Mouse (Mus musculus): ENCODE measurements around the gene Gpr62. TPM values are rescaled to one million over a fixed set of nuclear protein-coding genes. Genes with fewer than 3 reads are reported as not detected.

The Gpr62 gene
- polyA plus RNA-seq, 1 experiment from 2014 or later: 0.11 TPM

- Histone ChIP-seq H3K27me3 (ENCODE audit: low read depth, poor library complexity, severe bottlenecking) (peaks cover 34% of the 10 kb centered on the region), H3K27ac (replicated peaks) (peak overlapping the region; percentile 9; the same call in 1 of the 2 replicates), H3K4me1 (peaks cover 90% of the 10 kb centered on the region), H3K36me3 (peaks cover 96% of the 10 kb centered on the region), H3K4me3 (peak overlapping the region; percentile 5; the same call in 1 of the 2 replicates), H3K9me3 (replicated peaks) (no peaks in the 10 kb centered on the region)
- DNase-seq (ENCODE audit: low spot score): no peak
- WGBS: 88% methylated on average over 18 of the region's 18 CpGs
Observed at GRCm38 (mm10) chr9:106460401-106461025, 5.2 kb downstream of the Gpr62 start.

- H3K9me3 ChIP-seq (replicated peaks): no peaks in the 10 kb centered on the region
- no peak overlapping the region for H3K27ac ChIP-seq (replicated peaks)
- DNase-seq (ENCODE audit: low spot score): no peak
- peaks cover 91% of the 10 kb centered on the region for H3K36me3 ChIP-seq
- WGBS: 88% methylated on average over 15 of the region's 15 CpGs
- peaks cover 30% of the 10 kb centered on the region for H3K27me3 ChIP-seq (ENCODE audit: low read depth, poor library complexity, severe bottlenecking)
- H3K4me3 ChIP-seq: peak overlapping the region; percentile 5; the same call in 1 of the 2 replicates
- H3K4me1 ChIP-seq: peaks cover 90% of the 10 kb centered on the region
Observed at GRCm38 (mm10) chr9:106459946-106460345, 5.8 kb downstream of the Gpr62 start.

- Histone ChIP-seq H3K4me3 (peak overlapping the region; percentile 94), H3K9me3 (replicated peaks) (no peaks in the 10 kb centered on the region), H3K36me3 (peaks cover 71% of the 10 kb centered on the region), H3K4me1 (peaks cover 85% of the 10 kb centered on the region), H3K27me3 (ENCODE audit: low read depth, poor library complexity, severe bottlenecking) (peaks cover 10% of the 10 kb centered on the region), H3K27ac (replicated peaks) (peak overlapping the region; percentile 99)
- WGBS: 67% methylated on average over 5 of the region's 5 CpGs
- no peak for DNase-seq (ENCODE audit: low spot score)
Observed at GRCm38 (mm10) chr9:106457920-106458319, 7.8 kb downstream of the Gpr62 start.

- WGBS: 48% methylated on average over 9 of the region's 9 CpGs
- Histone ChIP-seq H3K27ac (replicated peaks) (peak overlapping the region; percentile 99), H3K9me3 (replicated peaks) (no peaks in the 10 kb centered on the region), H3K27me3 (ENCODE audit: low read depth, poor library complexity, severe bottlenecking) (peaks cover 5% of the 10 kb centered on the region; the same call in 1 of the 2 replicates), H3K4me1 (peaks cover 88% of the 10 kb centered on the region), H3K4me3 (peak overlapping the region; percentile 94), H3K36me3 (peaks cover 64% of the 10 kb centered on the region)
- DNase-seq (ENCODE audit: low spot score): no peak
Observed at GRCm38 (mm10) chr9:106457163-106457559, 8.6 kb downstream of the Gpr62 start.

- H3K4me1 ChIP-seq: peaks cover 88% of the 10 kb centered on the region
- H3K36me3 ChIP-seq: peaks cover 57% of the 10 kb centered on the region
- DNase-seq (ENCODE audit: low spot score): peak; percentile 82
- H3K27ac ChIP-seq (replicated peaks): peak overlapping the region; percentile 99
- H3K9me3 ChIP-seq (replicated peaks): no peaks in the 10 kb centered on the region
- 0 out of 2 replicates have a peak, but pooled peaks cover 4% of the 10 kb centered on the region for H3K27me3 ChIP-seq (ENCODE audit: low read depth, poor library complexity, severe bottlenecking)
- 28% methylated on average over 15 of the region's 15 CpGs for WGBS
- H3K4me3 ChIP-seq: peak overlapping the region; percentile 94
Observed at GRCm38 (mm10) chr9:106456325-106457162, 9.2 kb downstream of the Gpr62 start.

DNA sequence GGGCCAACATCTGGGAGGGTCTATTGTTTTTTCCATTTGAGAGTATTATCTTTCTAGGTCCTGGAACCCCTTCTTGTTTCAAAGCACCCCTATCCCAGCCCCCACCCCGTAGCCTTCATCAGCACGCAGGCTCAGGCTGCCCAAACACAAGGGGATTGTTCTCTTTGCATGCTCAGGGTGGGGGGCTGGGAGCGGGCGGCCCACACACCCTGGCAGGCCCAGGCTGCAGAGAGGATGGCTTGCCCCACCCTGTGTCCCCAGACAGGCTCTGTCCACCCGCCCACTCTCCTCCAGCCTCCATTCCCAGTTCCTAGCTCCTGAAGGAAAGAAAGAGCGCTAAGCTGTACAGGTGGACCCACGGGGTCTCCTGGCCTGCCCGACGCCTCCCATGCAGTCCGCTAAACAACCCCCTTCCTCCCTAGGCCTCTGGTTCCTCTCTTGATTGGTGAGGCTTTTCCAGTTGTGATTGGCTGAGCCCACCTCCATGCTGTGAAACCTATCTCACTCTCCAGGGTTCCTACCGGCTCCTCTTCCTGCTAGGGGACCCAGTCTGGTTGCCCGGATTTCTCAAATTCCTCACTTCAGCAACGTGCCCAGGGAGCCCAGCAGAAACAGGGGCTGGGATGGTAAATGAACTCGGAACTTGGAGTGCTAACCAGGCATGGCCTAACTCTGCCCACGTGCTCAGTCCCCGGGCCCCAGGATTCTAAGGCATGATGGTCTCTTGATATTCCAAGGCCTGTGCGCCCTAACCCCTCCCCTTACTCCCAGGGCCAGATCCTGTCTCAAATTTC is 10.7 kb downstream of the Gpr62 start:
- peak overlapping the region; percentile 99 for H3K27ac ChIP-seq (replicated peaks)
- peaks cover 9% of the 10 kb centered on the region; the same call in 1 of the 2 replicates for H3K27me3 ChIP-seq (ENCODE audit: low read depth, poor library complexity, severe bottlenecking)
- 2% methylated on average over 17 of the region's 17 CpGs for WGBS
- H3K4me1 ChIP-seq: peaks cover 94% of the 10 kb centered on the region
- peaks cover 43% of the 10 kb centered on the region for H3K36me3 ChIP-seq
- H3K4me3 ChIP-seq: peak overlapping the region; percentile 94
- peak; percentile 80 for DNase-seq (ENCODE audit: low spot score)
- H3K9me3 ChIP-seq (replicated peaks): no peaks in the 10 kb centered on the region

DNA sequence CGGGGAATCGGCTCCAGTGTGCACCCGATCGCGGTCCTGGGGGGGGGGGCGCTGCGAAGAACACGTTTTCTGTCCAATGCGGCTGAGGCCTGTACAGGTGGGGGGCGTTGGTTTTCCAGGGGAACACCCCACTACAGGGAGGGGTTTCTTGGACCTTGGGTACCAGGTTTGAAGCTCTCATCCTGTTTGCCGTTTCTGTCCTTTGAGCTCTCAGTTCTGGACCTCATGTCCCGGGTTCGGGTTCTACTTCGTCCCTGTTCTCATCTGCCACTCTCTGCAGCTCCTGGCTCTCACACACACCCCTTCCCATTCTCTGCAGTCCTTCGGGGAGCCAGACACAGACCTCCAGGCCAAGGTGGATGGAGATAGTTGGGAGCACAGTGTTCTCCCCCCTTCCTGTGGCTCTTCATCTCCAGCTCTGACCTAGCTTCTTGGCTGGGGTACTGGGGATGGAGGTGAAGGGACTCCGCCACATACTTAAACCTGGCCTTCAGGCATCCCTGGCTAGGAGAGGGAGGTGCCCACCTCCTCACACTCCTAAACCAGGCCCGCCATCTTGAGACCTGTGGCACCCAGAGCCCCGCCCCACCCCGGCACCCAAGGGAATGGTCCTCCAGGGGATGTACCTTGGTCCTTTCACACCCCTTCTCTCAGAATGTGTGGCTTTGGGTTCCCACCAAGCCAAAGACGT is 11.5 kb downstream of the Gpr62 start:
- Histone ChIP-seq H3K4me3 (peak overlapping the region; percentile 94), H3K27ac (replicated peaks) (peak overlapping the region; percentile 99), H3K4me1 (peaks cover 94% of the 10 kb centered on the region), H3K27me3 (ENCODE audit: low read depth, poor library complexity, severe bottlenecking) (peaks cover 12% of the 10 kb centered on the region; the same call in 1 of the 2 replicates), H3K9me3 (replicated peaks) (no peaks in the 10 kb centered on the region), H3K36me3 (peaks cover 34% of the 10 kb centered on the region)
- under 1% methylated on average over 20 of the region's 20 CpGs for WGBS
- DNase-seq (ENCODE audit: low spot score): peak; percentile 64

DNA sequence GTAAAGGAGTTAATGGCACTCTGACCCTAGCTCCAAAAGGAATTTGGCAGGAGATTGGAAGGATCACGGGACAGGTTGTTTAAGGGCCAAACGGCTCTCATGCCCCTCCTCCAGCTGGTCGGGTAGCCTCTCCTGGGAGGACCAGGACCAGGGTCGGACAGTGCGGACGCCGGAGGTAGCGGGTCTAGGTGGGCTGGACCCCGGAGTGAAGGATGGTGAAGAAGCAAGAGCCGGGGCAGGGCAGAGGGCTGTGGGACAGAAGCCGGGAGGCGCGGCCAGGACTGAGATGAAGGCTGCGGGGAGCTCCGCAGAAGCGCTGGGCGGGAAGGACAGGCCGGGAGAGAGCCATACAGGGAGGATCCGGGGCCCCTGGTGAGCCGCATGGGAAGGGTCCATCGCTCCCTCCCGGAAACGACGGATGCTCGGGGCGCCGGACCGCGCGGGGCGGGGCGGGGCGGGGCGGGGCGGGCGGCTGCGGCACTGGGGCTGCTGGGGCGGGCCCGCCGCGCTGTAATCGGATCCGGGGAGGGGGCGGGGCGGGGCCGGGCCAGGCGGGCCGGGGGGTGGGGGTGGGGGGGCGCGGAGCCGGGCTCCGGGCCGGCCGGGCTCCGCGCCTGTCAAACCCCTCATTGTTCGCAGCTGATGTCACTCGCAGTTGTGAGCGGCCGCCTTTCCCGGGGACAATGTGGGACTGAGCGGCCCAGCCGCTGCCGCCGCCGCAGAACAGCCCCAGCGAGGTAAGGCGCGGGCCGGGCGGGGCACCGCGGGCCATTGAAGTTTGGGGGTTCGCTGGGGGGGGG is 12.3 kb downstream of the Gpr62 start, which contains the start of gene Pcbp4:
Gene Pcbp4 (plus strand): TSS at position 21 of the 800 bp plus-strand sequence.
- H3K27me3 ChIP-seq (ENCODE audit: low read depth, poor library complexity, severe bottlenecking): peaks cover 12% of the 10 kb centered on the region; the same call in 1 of the 2 replicates

DNA sequence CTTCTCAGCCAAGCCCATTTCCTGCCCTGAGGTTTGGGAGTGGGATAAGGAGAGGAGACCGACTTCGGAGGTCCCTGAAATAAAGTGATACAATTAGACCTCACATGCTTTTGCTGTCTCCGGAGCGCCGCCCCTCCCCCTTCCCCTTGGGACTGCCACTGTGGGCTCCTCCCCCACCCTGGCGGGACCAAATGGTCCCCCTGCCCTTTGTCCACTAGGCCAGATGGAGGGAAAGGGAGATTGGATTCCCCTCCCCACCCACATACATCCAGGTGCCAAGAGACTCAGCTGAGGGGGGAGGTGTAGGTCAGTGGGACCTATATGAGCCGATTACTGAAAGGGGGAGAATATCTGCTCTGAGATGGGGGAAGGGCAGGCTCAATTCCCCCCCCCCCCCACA is 12.9 kb downstream of the Gpr62 start:
- WGBS: 0% methylated on average over 6 of the region's 7 CpGs
- H3K4me1 ChIP-seq: peaks cover 94% of the 10 kb centered on the region
- H3K27ac ChIP-seq (replicated peaks): peak overlapping the region; percentile 99

More for the DNA sequence above, 12.3 kb downstream of the Gpr62 start, which contains the start of gene Pcbp4:
- DNase-seq (ENCODE audit: low spot score): peak; percentile 88
- peaks cover 94% of the 10 kb centered on the region for H3K4me1 ChIP-seq
- H3K36me3 ChIP-seq: peaks cover 27% of the 10 kb centered on the region
- H3K27ac ChIP-seq (replicated peaks): peak within 1 kb of the TSS; percentile 99
- H3K9me3 ChIP-seq (replicated peaks): no peaks in the 10 kb centered on the region
- H3K4me3 ChIP-seq: peak within 1 kb of the TSS; percentile 94
- 1% methylated on average over 57 of the region's 74 CpGs for WGBS

GRCm38 (mm10) chr9:106452351-106452750 is 13.4 kb downstream of the Gpr62 start:
- Histone ChIP-seq H3K36me3 (peaks cover 15% of the 10 kb centered on the region), H3K4me1 (peaks cover 94% of the 10 kb centered on the region), H3K4me3 (peak overlapping the region; percentile 94), H3K27me3 (ENCODE audit: low read depth, poor library complexity, severe bottlenecking) (peaks cover 12% of the 10 kb centered on the region; the same call in 1 of the 2 replicates), H3K27ac (replicated peaks) (peak overlapping the region; percentile 99), H3K9me3 (replicated peaks) (no peaks in the 10 kb centered on the region)
- DNase-seq (ENCODE audit: low spot score): no peak
- WGBS: 20% methylated on average over 6 of the region's 6 CpGs

More for the DNA sequence above, 12.9 kb downstream of the Gpr62 start:
- Histone ChIP-seq H3K36me3 (peaks cover 20% of the 10 kb centered on the region), H3K9me3 (replicated peaks) (no peaks in the 10 kb centered on the region), H3K4me3 (peak overlapping the region; percentile 94), H3K27me3 (ENCODE audit: low read depth, poor library complexity, severe bottlenecking) (peaks cover 12% of the 10 kb centered on the region; the same call in 1 of the 2 replicates)
- DNase-seq (ENCODE audit: low spot score): peak; percentile 81

DNA sequence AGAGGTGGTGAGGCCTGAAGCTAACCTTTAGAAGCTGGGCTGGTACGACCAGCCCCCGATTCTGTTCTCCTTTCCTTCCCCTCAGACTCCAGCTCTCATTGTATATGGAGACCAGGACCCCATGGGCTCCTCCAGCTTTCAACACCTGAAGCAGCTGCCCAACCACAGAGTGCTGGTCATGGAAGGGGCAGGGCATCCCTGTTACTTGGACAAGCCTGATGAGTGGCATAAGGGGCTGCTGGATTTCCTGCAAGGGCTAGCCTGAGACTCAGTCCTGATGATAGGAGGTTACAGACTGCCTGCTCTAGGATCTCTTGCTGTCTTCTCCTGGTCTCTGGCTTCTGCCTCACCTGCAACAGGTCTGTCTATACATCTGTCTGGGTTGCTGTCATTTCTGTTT is 13.8 kb downstream of the Gpr62 start:
- Histone ChIP-seq H3K36me3 (peaks cover 11% of the 10 kb centered on the region), H3K27ac (replicated peaks) (peak overlapping the region; percentile 99), H3K27me3 (ENCODE audit: low read depth, poor library complexity, severe bottlenecking) (peaks cover 12% of the 10 kb centered on the region; the same call in 1 of the 2 replicates), H3K4me1 (peaks cover 94% of the 10 kb centered on the region), H3K9me3 (replicated peaks) (no peaks in the 10 kb centered on the region), H3K4me3 (peak overlapping the region; percentile 94)
- DNase-seq (ENCODE audit: low spot score): no peak
- WGBS: 51% methylated on average over 2 of the region's 2 CpGs

Measured in midbrain, embryonic 10.5 days (tissue).